Mouse (Mus musculus) embryonic facial prominence, embryonic 10.5 days (tissue): ENCODE measurements around the gene Pgbd5. TPM values are rescaled to one million over a fixed set of nuclear protein-coding genes. Genes with fewer than 3 reads are reported as not detected.
"Not testable (repeated sequence)": the region's sequence is repeated elsewhere in the genome, so short reads cannot be mapped to it uniquely, and the experiment has no call there.

Experiments used
- DNase-seq: peaks from one replicate; pipeline ENCODE4 v3.0.0-alpha.2; 2017; ENCODE audit warnings: low spot score
- H3K27ac ChIP-seq: fragments of 300-500 bp; sonication (generic); replicated peaks from 2 replicates; pipeline ENCODE4 v1.5.1; 2016; ENCODE audit warnings: mild to moderate bottlenecking
- H3K27me3 ChIP-seq: fragments of 300-500 bp; sonication (generic); replicated peaks from 2 replicates; pipeline ENCODE4 v1.6.1; 2016; ENCODE audit warnings: low read depth, mild to moderate bottlenecking; ENCODE audit not compliant: poor library complexity, severe bottlenecking
- H3K36me3 ChIP-seq: fragments of 300-500 bp; sonication (generic); replicated peaks from 2 replicates; pipeline ENCODE4 v1.6.1; 2016; ENCODE audit warnings: mild to moderate bottlenecking, moderate library complexity
- H3K4me1 ChIP-seq: fragments of 300-500 bp; sonication (generic); 2 replicates; pipeline ENCODE4 v1.6.1; 2016
- H3K4me3 ChIP-seq: fragments of 300-500 bp; sonication (generic); 2 replicates; pipeline ENCODE4 v1.5.1; 2016; ENCODE audit warnings: mild to moderate bottlenecking, moderate library complexity
- H3K9me3 ChIP-seq: fragments of 300-500 bp; sonication (generic); 2 replicates; pipeline ENCODE4 v1.6.1; 2016; ENCODE audit warnings: mild to moderate bottlenecking
- WGBS: fragments of 180-500 bp; shearing (Covaris S2); methylation state at CpG from one replicate; pipeline ENCODE4 v1.1.7; 2016; 5-methylcytosine and 5-hydroxymethylcytosine counted together
- polyA plus RNA-seq: library from polyadenylated mRNA; unstranded; fragments of >200 nt; fragmentation: Nextera tagmentation; extraction: Ambion mirVana; gene quantifications from 2 replicates; pipeline ENCODE4 v1.2.1, GENCODE M21; 2016

Gene Pgbd5
- polyA plus RNA-seq, 1 experiment from 2014 or later: 1.1 TPM

- no peaks in the 10 kb centered on the region for H3K27me3 ChIP-seq
- no peaks in the 10 kb centered on the region for H3K36me3 ChIP-seq
- DNase-seq: no peak
- H3K4me3 ChIP-seq: no peak overlapping the region
- H3K27ac ChIP-seq: no peak overlapping the region
- no peaks in the 10 kb centered on the region for H3K4me1 ChIP-seq
- WGBS: 46% methylated on average over 3 of the region's 3 CpGs
- peaks cover 4% of the 10 kb centered on the region; the same call in 1 of the 2 replicates for H3K9me3 ChIP-seq
Measured at GRCm38 (mm10) chr8:124455359-124455758, 15.9 kb upstream of the Pgbd5 start.

- H3K27ac ChIP-seq: no peak overlapping the region
- no peak overlapping the region for H3K4me3 ChIP-seq
- DNase-seq: no peak
- H3K4me1 ChIP-seq: peaks cover 4% of the 10 kb centered on the region; the same call in 1 of the 2 replicates
- H3K9me3 ChIP-seq: peaks cover 7% of the 10 kb centered on the region; the same call in 1 of the 2 replicates
- WGBS: 91% methylated on average over 8 of the region's 8 CpGs
- H3K36me3 ChIP-seq: no peaks in the 10 kb centered on the region
- no peaks in the 10 kb centered on the region for H3K27me3 ChIP-seq
Measured at GRCm38 (mm10) chr8:124450192-124450895, 10.9 kb upstream of the Pgbd5 start.

GRCm38 (mm10) chr8:124448962-124449670 is 9.7 kb upstream of the Pgbd5 start:
- H3K27me3 ChIP-seq: no peaks in the 10 kb centered on the region
- 53% methylated on average over 10 of the region's 10 CpGs for WGBS
- no peak overlapping the region for H3K27ac ChIP-seq
- no peaks in the 10 kb centered on the region for H3K36me3 ChIP-seq
- H3K4me3 ChIP-seq: no peak overlapping the region
- H3K9me3 ChIP-seq: peaks cover 7% of the 10 kb centered on the region; the same call in 1 of the 2 replicates
- no peak for DNase-seq
- H3K4me1 ChIP-seq: peaks cover 4% of the 10 kb centered on the region; the same call in 1 of the 2 replicates

DNA sequence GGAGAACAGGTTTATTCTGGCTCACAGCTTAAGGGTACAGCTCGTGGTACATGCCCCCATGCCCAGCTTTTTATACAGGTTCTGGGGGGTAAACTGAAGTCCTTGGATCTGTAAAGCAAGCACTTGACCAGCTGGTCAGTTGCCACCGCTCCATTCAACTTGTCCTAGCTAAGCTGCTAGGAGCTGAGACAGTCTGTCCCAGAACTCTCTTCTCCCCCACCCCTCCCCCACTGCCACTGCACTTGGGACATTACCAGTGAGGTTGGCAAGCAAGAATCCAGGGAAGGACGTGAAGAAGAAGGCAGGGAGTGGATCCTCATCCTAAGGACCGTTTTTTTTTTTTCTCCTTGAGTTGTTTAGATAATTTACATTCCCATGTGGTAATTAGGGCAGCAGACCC is 2.7 kb downstream of the Pgbd5 start:
- H3K27ac ChIP-seq: no peak overlapping the region
- H3K36me3 ChIP-seq: no peaks in the 10 kb centered on the region
- no peak for DNase-seq
- no peak overlapping the region for H3K4me3 ChIP-seq
- WGBS: 18% methylated on average over 4 of the region's 4 CpGs
- H3K4me1 ChIP-seq: peaks cover 16% of the 10 kb centered on the region
- no peaks in the 10 kb centered on the region for H3K9me3 ChIP-seq
- H3K27me3 ChIP-seq: peaks cover 26% of the 10 kb centered on the region

- Histone ChIP-seq H3K36me3 (no peaks in the 10 kb centered on the region), H3K27me3 (peaks cover 35% of the 10 kb centered on the region), H3K4me1 (peaks cover 18% of the 10 kb centered on the region), H3K27ac (no peak overlapping the region), H3K9me3 (no peaks in the 10 kb centered on the region), H3K4me3 (no peak overlapping the region)
- DNase-seq: no peak
- 68% methylated on average over 10 of the region's 10 CpGs for WGBS
Measured at GRCm38 (mm10) chr8:124435707-124436243, 3.7 kb downstream of the Pgbd5 start.

GRCm38 (mm10) chr8:124435170-124435569 is 4.3 kb downstream of the Pgbd5 start:
- H3K4me3 ChIP-seq: no peak overlapping the region

GRCm38 (mm10) chr8:124434126-124434790 is 5.2 kb downstream of the Pgbd5 start:
- WGBS: 3% methylated on average over 100 of the region's 101 CpGs
- Histone ChIP-seq H3K27ac (peak overlapping the region; percentile 35; the same call in 1 of the 2 replicates), H3K4me1 (peaks cover 22% of the 10 kb centered on the region), H3K9me3 (no peaks in the 10 kb centered on the region), H3K36me3 (no peaks in the 10 kb centered on the region), H3K27me3 (peaks cover 38% of the 10 kb centered on the region), H3K4me3 (peak overlapping the region; percentile 79)
- DNase-seq: peak; percentile 98

More at GRCm38 (mm10) chr8:124435170-124435569, 4.3 kb downstream of the Pgbd5 start:
- H3K27me3 ChIP-seq: peaks cover 38% of the 10 kb centered on the region
- 59% methylated on average over 4 of the region's 4 CpGs for WGBS
- H3K9me3 ChIP-seq: no peaks in the 10 kb centered on the region
- H3K27ac ChIP-seq: no peak overlapping the region
- no peaks in the 10 kb centered on the region for H3K36me3 ChIP-seq
- DNase-seq: no peak
- H3K4me1 ChIP-seq: peaks cover 22% of the 10 kb centered on the region

- Histone ChIP-seq H3K4me1 (peaks cover 22% of the 10 kb centered on the region), H3K27ac (peak overlapping the region; percentile 35; the same call in 1 of the 2 replicates)
- peak; percentile 55 for DNase-seq
Measured at GRCm38 (mm10) chr8:124433451-124434125, 5.9 kb downstream of the Pgbd5 start.

DNA sequence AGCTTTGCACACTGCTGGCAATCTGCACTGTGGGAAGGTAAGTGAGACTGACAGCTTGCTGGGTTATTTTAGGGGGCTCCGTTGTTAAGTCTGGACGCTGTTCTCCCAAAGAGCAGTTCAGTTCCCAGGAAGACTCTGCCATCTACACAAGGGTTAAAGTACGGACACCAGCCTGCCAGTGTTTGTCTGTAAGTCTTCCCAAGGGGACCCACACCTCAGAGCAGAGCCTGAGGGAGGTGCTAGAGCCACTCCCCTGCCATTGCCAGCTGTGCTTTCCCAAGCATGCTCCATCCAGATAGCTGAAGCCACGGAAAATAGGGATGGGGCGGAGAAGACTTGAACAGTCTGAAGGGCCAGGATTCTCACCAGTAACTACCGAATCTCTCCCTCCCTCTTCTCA is 8.6 kb downstream of the Pgbd5 start:
- peak; percentile 12 for DNase-seq
- Histone ChIP-seq H3K4me1 (peaks cover 22% of the 10 kb centered on the region), H3K27ac (no peak overlapping the region), H3K9me3 (no peaks in the 10 kb centered on the region), H3K27me3 (peaks cover 38% of the 10 kb centered on the region), H3K36me3 (no peaks in the 10 kb centered on the region), H3K4me3 (no peak overlapping the region)
- WGBS: 54% methylated on average over 6 of the region's 6 CpGs

More at GRCm38 (mm10) chr8:124433451-124434125, 5.9 kb downstream of the Pgbd5 start:
- Histone ChIP-seq H3K9me3 (no peaks in the 10 kb centered on the region), H3K36me3 (no peaks in the 10 kb centered on the region), H3K4me3 (peak overlapping the region; percentile 79), H3K27me3 (peaks cover 38% of the 10 kb centered on the region)
- under 1% methylated on average over 56 of the region's 56 CpGs for WGBS

- WGBS: 71% methylated on average over 6 of the region's 6 CpGs
- no peaks in the 10 kb centered on the region for H3K36me3 ChIP-seq
- DNase-seq: no peak
- no peaks in the 10 kb centered on the region for H3K9me3 ChIP-seq
- peaks cover 34% of the 10 kb centered on the region for H3K27me3 ChIP-seq
- no peak overlapping the region for H3K4me3 ChIP-seq
- no peak overlapping the region for H3K27ac ChIP-seq
- peaks cover 18% of the 10 kb centered on the region for H3K4me1 ChIP-seq
Measured at GRCm38 (mm10) chr8:124429417-124429816, 10.0 kb downstream of the Pgbd5 start.

- Histone ChIP-seq H3K27me3 (peaks cover 32% of the 10 kb centered on the region), H3K4me1 (peaks cover 15% of the 10 kb centered on the region)
- not testable (repeated sequence) for DNase-seq, H3K9me3 ChIP-seq, H3K27ac ChIP-seq, H3K4me3 ChIP-seq, H3K36me3 ChIP-seq
- WGBS: 67% methylated on average over 2 of the region's 2 CpGs
Measured at GRCm38 (mm10) chr8:124428721-124429120, 10.7 kb downstream of the Pgbd5 start.

GRCm38 (mm10) chr8:124421413-124421812 is 18.0 kb downstream of the Pgbd5 start:
- no peak overlapping the region for H3K4me3 ChIP-seq
- no peak overlapping the region for H3K27ac ChIP-seq
- WGBS: 50% methylated on average over 8 of the region's 8 CpGs
- no peak for DNase-seq
- H3K4me1 ChIP-seq: peaks cover 8% of the 10 kb centered on the region
- no peaks in the 10 kb centered on the region for H3K36me3 ChIP-seq
- no peaks in the 10 kb centered on the region for H3K27me3 ChIP-seq
- H3K9me3 ChIP-seq: no peaks in the 10 kb centered on the region
